Mouse (Mus musculus): ENCODE measurements around the gene Ucn3. TPM values are rescaled to one million over a fixed set of nuclear protein-coding genes. Genes with fewer than 3 reads are reported as not detected.

The Ucn3 gene
- not detected in 2 replicates for polyA plus RNA-seq (2014; fragmentation: Nextera tagmentation; extraction: Ambion mirVana)

GRCm38 (mm10) chr13:3945249-3945648 is at the start of gene Ucn3:
Gene Ucn3 (minus strand): TSS chr13:3945349.
- Histone ChIP-seq H3K4me1 (replicated peaks; ENCODE audit: control insufficient read depth, insufficient read depth, low read length) (no peaks in the 10 kb centered on the region), H3K9ac (ENCODE audit: low read depth, low read length) (no peak within 1 kb of the TSS), H3K27ac (ENCODE audit: low read depth, low read length) (no peak within 1 kb of the TSS), H3K27me3 (replicated peaks; ENCODE audit: control insufficient read depth, insufficient read depth, low read length) (no peaks in the 10 kb centered on the region), H3K4me3 (ENCODE audit: low read depth, low read length) (no peak within 1 kb of the TSS), H3K36me3 (ENCODE audit: control insufficient read depth, insufficient read depth, low read length) (no peaks in the 10 kb centered on the region), H3K9me3 (ENCODE audit: control insufficient read depth, low read length) (no peaks in the 10 kb centered on the region), H3K4me2 (no peak within 1 kb of the TSS)
- 71% methylated on average over 2 of the region's 2 CpGs for WGBS
- no peak for ATAC-seq (replicated peaks; ENCODE audit: low FRiP score)
- no peak for DNase-seq (ENCODE audit: low spot score)

- Histone ChIP-seq H3K9me3 (ENCODE audit: control insufficient read depth, low read length) (no peaks in the 10 kb centered on the region), H3K9ac (ENCODE audit: low read depth, low read length) (no peak overlapping the region), H3K27me3 (replicated peaks; ENCODE audit: control insufficient read depth, insufficient read depth, low read length) (no peaks in the 10 kb centered on the region), H3K4me1 (replicated peaks; ENCODE audit: control insufficient read depth, insufficient read depth, low read length) (no peaks in the 10 kb centered on the region), H3K4me2 (no peak overlapping the region), H3K27ac (ENCODE audit: low read depth, low read length) (no peak overlapping the region), H3K4me3 (ENCODE audit: low read depth, low read length) (no peak overlapping the region), H3K36me3 (ENCODE audit: control insufficient read depth, insufficient read depth, low read length) (no peaks in the 10 kb centered on the region)
- DNase-seq (ENCODE audit: low spot score) (no peak), ATAC-seq (replicated peaks; ENCODE audit: low FRiP score) (no peak)
These were observed 46.9 kb upstream of the Ucn3 start for GRCm38 (mm10) chr13:3992081-3992480.

GRCm38 (mm10) chr13:3968849-3969248 is 23.7 kb upstream of the Ucn3 start:
- H3K4me1 ChIP-seq (replicated peaks; ENCODE audit: control insufficient read depth, insufficient read depth, low read length) = no peaks in the 10 kb centered on the region
- no peaks in the 10 kb centered on the region for H3K9me3 ChIP-seq (ENCODE audit: control insufficient read depth, low read length)
- no peaks in the 10 kb centered on the region for H3K27me3 ChIP-seq (replicated peaks; ENCODE audit: control insufficient read depth, insufficient read depth, low read length)
- DNase-seq (ENCODE audit: low spot score) (no peak), ATAC-seq (replicated peaks; ENCODE audit: low FRiP score) (no peak)
- no peak overlapping the region for H3K9ac ChIP-seq (ENCODE audit: low read depth, low read length)
- no peak overlapping the region for H3K27ac ChIP-seq (ENCODE audit: low read depth, low read length)
- H3K36me3 ChIP-seq (ENCODE audit: control insufficient read depth, insufficient read depth, low read length) = no peaks in the 10 kb centered on the region
- no peak overlapping the region for H3K4me3 ChIP-seq (ENCODE audit: low read depth, low read length)
- no peak overlapping the region for H3K4me2 ChIP-seq
- 72% methylated on average over 4 of the region's 4 CpGs for WGBS

- Histone ChIP-seq H3K27me3 (replicated peaks; ENCODE audit: control insufficient read depth, insufficient read depth, low read length) (no peaks in the 10 kb centered on the region), H3K9me3 (ENCODE audit: control insufficient read depth, low read length) (no peaks in the 10 kb centered on the region), H3K4me1 (replicated peaks; ENCODE audit: control insufficient read depth, insufficient read depth, low read length) (no peaks in the 10 kb centered on the region), H3K4me3 (ENCODE audit: low read depth, low read length) (no peak overlapping the region), H3K9ac (ENCODE audit: low read depth, low read length) (no peak overlapping the region), H3K4me2 (no peak overlapping the region), H3K27ac (ENCODE audit: low read depth, low read length) (no peak overlapping the region), H3K36me3 (ENCODE audit: control insufficient read depth, insufficient read depth, low read length) (no peaks in the 10 kb centered on the region)
- 72% methylated on average over 6 of the region's 6 CpGs for WGBS
- DNase-seq (ENCODE audit: low spot score) (no peak), ATAC-seq (replicated peaks; ENCODE audit: low FRiP score) (no peak)
These were observed 6.2 kb upstream of the Ucn3 start for GRCm38 (mm10) chr13:3951198-3951914.

GRCm38 (mm10) chr13:3949477-3949876 is 4.3 kb upstream of the Ucn3 start:
- Histone ChIP-seq H3K4me2 (no peak overlapping the region), H3K27ac (ENCODE audit: low read depth, low read length) (no peak overlapping the region), H3K4me3 (ENCODE audit: low read depth, low read length) (no peak overlapping the region), H3K9ac (ENCODE audit: low read depth, low read length) (no peak overlapping the region), H3K4me1 (replicated peaks; ENCODE audit: control insufficient read depth, insufficient read depth, low read length) (no peaks in the 10 kb centered on the region), H3K27me3 (replicated peaks; ENCODE audit: control insufficient read depth, insufficient read depth, low read length) (no peaks in the 10 kb centered on the region), H3K36me3 (ENCODE audit: control insufficient read depth, insufficient read depth, low read length) (no peaks in the 10 kb centered on the region), H3K9me3 (ENCODE audit: control insufficient read depth, low read length) (no peaks in the 10 kb centered on the region)
- 85% methylated on average over 4 of the region's 4 CpGs for WGBS
- DNase-seq (ENCODE audit: low spot score) (no peak), ATAC-seq (replicated peaks; ENCODE audit: low FRiP score) (no peak)

GRCm38 (mm10) chr13:3947267-3947666 is 2.1 kb upstream of the Ucn3 start:
- 84% methylated on average over 4 of the region's 4 CpGs for WGBS
- H3K4me1 ChIP-seq (replicated peaks; ENCODE audit: control insufficient read depth, insufficient read depth, low read length) = no peaks in the 10 kb centered on the region
- H3K36me3 ChIP-seq (ENCODE audit: control insufficient read depth, insufficient read depth, low read length) = no peaks in the 10 kb centered on the region
- no peaks in the 10 kb centered on the region for H3K27me3 ChIP-seq (replicated peaks; ENCODE audit: control insufficient read depth, insufficient read depth, low read length)
- no peak overlapping the region for H3K9ac ChIP-seq (ENCODE audit: low read depth, low read length)
- ATAC-seq (replicated peaks; ENCODE audit: low FRiP score) (no peak), DNase-seq (ENCODE audit: low spot score) (no peak)
- H3K4me2 ChIP-seq = no peak overlapping the region
- no peak overlapping the region for H3K4me3 ChIP-seq (ENCODE audit: low read depth, low read length)
- no peak overlapping the region for H3K27ac ChIP-seq (ENCODE audit: low read depth, low read length)
- H3K9me3 ChIP-seq (ENCODE audit: control insufficient read depth, low read length) = no peaks in the 10 kb centered on the region

- ATAC-seq (replicated peaks; ENCODE audit: low FRiP score) (no peak), DNase-seq (ENCODE audit: low spot score) (no peak)
- Histone ChIP-seq H3K9me3 (ENCODE audit: control insufficient read depth, low read length) (no peaks in the 10 kb centered on the region), H3K4me1 (replicated peaks; ENCODE audit: control insufficient read depth, insufficient read depth, low read length) (no peaks in the 10 kb centered on the region), H3K9ac (ENCODE audit: low read depth, low read length) (no peak overlapping the region), H3K27ac (ENCODE audit: low read depth, low read length) (no peak overlapping the region), H3K36me3 (ENCODE audit: control insufficient read depth, insufficient read depth, low read length) (no peaks in the 10 kb centered on the region), H3K27me3 (replicated peaks; ENCODE audit: control insufficient read depth, insufficient read depth, low read length) (no peaks in the 10 kb centered on the region), H3K4me3 (ENCODE audit: low read depth, low read length) (no peak overlapping the region), H3K4me2 (no peak overlapping the region)
- WGBS = 73% methylated on average over 7 of the region's 7 CpGs
These were observed 450 bp downstream of the Ucn3 start for GRCm38 (mm10) chr13:3944699-3945098.

- no peak for DNase-seq (ENCODE audit: low spot score)
- no peak overlapping the region for H3K27ac ChIP-seq (ENCODE audit: low read depth, low read length)
- no peaks in the 10 kb centered on the region for H3K27me3 ChIP-seq (replicated peaks; ENCODE audit: control insufficient read depth, insufficient read depth, low read length)
- no peaks in the 10 kb centered on the region for H3K4me1 ChIP-seq (replicated peaks; ENCODE audit: control insufficient read depth, insufficient read depth, low read length)
- ATAC-seq (replicated peaks; ENCODE audit: low FRiP score) = no peak; the same call in 1 of the 2 replicates
- no peak overlapping the region for H3K4me3 ChIP-seq (ENCODE audit: low read depth, low read length)
- no peaks in the 10 kb centered on the region for H3K9me3 ChIP-seq (ENCODE audit: control insufficient read depth, low read length)
- 87% methylated on average over 6 of the region's 6 CpGs for WGBS
- no peak overlapping the region for H3K4me2 ChIP-seq
- H3K36me3 ChIP-seq (ENCODE audit: control insufficient read depth, insufficient read depth, low read length) = no peaks in the 10 kb centered on the region
- H3K9ac ChIP-seq (ENCODE audit: low read depth, low read length) = no peak overlapping the region
These were observed 19.1 kb downstream of the Ucn3 start for GRCm38 (mm10) chr13:3926046-3926445.

- 73% methylated on average over 6 of the region's 6 CpGs for WGBS
- no peak for DNase-seq (ENCODE audit: low spot score)
- no peaks in the 10 kb centered on the region for H3K36me3 ChIP-seq (ENCODE audit: control insufficient read depth, insufficient read depth, low read length)
These were observed 19.5 kb downstream of the Ucn3 start for GRCm38 (mm10) chr13:3925632-3926031.

More at GRCm38 (mm10) chr13:3925632-3926031, 19.5 kb downstream of the Ucn3 start:
- Histone ChIP-seq H3K9ac (ENCODE audit: low read depth, low read length) (no peak overlapping the region), H3K4me3 (ENCODE audit: low read depth, low read length) (no peak overlapping the region), H3K9me3 (ENCODE audit: control insufficient read depth, low read length) (no peaks in the 10 kb centered on the region), H3K4me2 (no peak overlapping the region), H3K4me1 (replicated peaks; ENCODE audit: control insufficient read depth, insufficient read depth, low read length) (no peaks in the 10 kb centered on the region), H3K27me3 (replicated peaks; ENCODE audit: control insufficient read depth, insufficient read depth, low read length) (no peaks in the 10 kb centered on the region), H3K27ac (ENCODE audit: low read depth, low read length) (no peak overlapping the region)
- ATAC-seq (replicated peaks; ENCODE audit: low FRiP score) = no peak

Data from liver, embryonic 11.5 days (tissue).